Mouse (Mus musculus): ENCODE measurements at regions not wholly inside any gene's neighbourhood (a gene's known extent, or its start where the extent isn't known, plus 50 kb on each side); places are given as distances from the start of the nearest gene placed in this dataset.
"Not testable (repeated sequence)": the region's sequence is repeated elsewhere in the genome, so short reads cannot be mapped to it uniquely, and the experiment has no call there.

DNA sequence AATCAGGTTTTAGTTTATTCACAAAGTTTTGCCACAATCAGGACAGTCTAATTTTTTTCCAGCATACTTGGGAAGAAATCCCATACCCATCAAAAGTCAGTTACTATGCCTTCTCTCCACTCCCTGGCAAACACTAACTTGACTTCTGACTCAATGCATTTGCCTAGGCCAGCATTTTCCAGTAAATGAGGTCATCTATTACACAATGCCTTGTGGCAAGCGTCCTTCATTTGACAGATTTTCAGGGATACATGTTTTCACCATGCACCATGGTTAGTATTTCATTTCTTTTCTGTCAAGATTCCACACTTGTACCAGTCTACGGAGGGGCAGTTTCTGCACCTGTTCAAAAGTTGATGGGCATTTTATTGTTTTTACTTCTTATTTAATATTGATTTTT, 88.4 kb upstream of the Slc2a12 start:
- DNase-seq (ENCODE audit: low spot score in 2 of 2): not testable (repeated sequence)

DNA sequence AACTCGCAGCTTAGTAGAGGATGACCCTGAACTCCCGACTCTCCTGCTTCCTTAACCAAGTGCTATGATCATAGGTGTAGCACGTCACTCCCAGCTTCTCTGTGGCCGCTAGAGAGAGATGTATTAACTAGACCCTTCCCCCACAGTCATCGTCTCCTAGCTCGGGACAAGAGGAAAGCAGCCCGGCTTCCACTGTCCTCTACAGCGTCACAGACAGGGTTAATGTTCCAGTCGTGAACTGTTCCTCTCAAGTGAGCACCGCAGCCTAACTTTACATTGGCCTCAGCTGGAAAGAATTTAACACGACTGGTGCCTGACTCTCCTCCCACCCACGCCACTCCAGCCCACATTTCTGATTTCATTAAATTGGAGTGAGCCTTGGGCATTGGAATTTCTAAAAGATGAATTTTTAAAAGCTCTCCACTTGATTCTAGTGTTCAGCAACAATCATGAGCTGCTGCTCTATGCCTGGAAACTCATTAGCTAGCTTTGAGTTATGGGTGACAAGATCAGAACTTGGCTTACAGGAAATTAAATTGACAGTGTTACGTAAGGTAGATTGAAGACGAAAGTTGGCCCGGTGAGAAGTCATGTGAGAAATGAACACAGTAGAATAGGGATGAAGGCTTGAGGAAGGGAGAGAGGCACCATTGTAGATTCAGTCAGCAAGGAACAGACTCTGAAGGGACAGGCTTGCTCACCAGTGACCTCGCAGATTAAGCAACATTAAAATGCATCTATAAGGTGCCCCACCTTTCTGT, 75.4 kb upstream of the Slc2a12 start:
- DNase-seq (ENCODE audit: low spot score in 2 of 2): not testable (repeated sequence)

DNA sequence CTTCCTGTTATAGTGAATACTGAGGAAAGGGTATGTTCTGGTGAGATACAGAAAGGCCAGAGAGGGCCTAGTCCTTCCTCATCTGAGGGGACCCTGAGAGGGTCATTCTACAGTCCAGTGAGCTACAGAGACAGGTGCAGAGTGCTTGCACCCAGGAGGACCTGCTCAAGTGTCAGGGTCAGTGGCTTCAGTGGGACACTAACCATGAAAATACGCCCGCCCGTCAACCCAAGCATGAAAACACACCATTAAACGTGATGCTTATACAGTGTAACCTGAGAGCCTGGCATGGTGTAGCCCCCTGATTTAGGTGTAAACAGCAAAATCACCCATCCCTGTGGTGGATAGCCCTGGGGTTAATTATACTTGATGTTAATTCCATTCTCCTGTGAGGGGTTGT, 70.8 kb upstream of the Slc2a12 start:
- not testable (repeated sequence) for DNase-seq (ENCODE audit: low spot score in 2 of 2)

DNA sequence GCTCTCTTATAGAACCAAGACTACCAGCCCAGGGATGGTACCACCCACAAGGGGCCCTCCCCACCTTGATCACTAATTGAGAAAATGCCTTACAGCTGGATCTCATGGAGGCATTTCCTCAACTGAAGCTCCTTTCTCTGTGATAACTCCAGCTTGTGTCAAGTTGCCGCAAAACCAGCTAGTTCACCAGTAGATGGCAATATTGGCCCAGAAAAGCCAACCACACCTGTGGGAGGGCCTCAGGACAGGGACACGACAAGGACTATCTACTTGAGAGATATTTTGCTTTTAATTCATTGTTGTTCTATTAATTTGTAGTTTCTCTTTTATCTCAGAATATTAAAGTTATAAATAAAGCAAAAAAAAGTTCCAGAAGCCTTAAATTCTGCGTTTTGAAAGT, 65.4 kb upstream of the Slc2a12 start:
- peak in 1 of 2 experiments; percentile 47 for DNase-seq (ENCODE audit: low spot score in 2 of 2)

DNA sequence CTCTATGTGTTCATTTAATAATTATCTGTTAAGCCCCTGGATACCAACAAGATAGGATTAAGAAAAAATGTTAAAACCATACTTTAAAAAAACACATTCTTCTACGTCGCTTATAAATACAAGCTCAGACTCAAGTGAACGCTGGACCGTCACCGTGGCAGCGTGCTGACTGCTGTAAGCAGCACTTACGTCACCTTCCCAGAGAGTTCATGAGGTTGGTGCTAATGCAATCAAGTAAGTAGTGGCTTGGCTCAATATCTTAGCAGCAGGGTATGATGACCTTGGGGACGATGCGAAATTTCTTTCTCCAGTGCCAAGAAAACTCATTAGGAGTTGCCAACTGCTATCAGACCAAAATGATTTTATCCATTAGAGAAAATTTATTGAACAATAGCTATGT, 63.5 kb upstream of the Slc2a12 start:
- DNase-seq (ENCODE audit: low spot score in 2 of 2): not testable (repeated sequence)

DNA sequence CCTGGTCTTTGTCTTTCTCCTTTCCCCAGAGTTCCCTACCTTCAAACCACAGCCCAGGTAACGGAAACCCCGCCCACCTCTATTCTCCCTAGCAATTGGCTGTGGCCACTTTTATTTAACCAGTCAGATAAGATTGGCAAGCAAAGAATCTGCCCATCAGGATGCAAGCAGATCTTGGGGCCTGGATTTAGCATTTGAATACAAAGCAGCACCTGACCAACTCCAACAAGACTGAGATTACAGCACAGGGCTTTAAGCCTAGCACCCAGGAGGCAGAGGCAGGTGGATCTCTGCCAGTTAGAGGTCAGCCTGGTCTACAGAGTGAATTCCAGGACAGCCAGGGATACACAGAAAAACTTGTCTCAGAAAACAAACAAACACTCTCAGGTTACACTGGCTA, 61.5 kb upstream of the Slc2a12 start:
- DNase-seq (ENCODE audit: low spot score in 2 of 2): not testable (repeated sequence)

DNA sequence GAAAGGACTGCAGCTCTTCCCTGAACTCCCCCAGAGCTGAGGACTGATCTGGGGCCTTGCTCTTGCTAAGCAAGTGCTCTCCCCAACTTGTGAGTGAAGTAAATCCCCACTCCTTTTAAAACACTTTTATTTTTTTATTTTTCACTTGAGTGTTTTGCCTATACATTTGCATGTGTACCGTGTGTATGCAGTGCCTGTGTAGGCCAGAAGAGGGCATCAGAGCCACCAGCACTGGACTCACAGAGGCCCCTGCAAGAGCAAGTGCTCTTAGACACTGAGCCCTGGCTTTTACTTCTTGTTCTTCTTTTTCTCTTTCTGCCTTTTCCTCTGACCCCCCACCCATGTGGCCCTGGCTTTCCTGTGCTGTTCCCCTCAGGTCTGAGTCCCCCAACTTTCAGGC, 56.2 kb upstream of the Slc2a12 start:
- not testable (repeated sequence) for DNase-seq (ENCODE audit: low spot score in 2 of 2)

DNA sequence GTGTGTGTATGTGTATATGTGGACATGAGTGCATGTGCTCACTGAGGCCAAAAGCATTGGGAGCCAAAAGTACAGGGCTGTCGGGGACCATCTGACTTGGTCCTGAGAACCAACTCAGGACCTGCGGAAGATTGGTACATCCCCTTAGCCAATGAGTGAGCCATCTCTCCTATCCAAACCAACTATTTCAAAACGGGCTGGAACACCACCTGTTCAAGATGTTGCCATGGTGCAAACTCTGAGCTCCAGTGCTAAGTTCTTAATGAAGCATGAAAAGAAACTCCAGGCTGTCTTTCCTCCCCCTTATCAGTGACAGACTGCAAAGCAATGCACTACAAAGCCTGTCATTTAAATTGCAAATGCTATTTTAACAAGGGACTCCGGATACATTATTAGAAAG, 53.1 kb upstream of the Slc2a12 start:
- not testable (repeated sequence) for DNase-seq (ENCODE audit: low spot score in 2 of 2)

DNA sequence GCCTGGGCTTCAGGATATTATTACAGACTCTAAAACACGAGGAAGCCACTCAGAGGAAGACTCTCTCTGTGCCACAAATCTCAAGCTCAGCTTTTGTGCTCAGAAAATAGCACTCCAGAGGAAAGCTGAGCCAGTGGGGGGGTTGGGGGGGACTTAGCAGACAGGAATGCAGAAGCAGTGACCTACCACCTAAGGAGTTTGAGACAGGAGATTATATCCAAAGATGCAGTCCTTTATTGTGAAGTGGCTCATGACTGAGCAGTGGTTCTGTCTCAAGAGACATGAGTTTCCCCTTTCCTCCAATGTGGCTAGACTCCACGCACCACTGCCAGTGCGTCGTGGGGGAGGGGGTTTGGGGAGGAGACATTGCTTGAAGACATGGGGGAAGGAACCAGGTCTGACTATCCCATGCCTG, 52.6 kb upstream of the Slc2a12 start:
- DNase-seq (ENCODE audit: low spot score in 2 of 2): not testable (repeated sequence)

DNA sequence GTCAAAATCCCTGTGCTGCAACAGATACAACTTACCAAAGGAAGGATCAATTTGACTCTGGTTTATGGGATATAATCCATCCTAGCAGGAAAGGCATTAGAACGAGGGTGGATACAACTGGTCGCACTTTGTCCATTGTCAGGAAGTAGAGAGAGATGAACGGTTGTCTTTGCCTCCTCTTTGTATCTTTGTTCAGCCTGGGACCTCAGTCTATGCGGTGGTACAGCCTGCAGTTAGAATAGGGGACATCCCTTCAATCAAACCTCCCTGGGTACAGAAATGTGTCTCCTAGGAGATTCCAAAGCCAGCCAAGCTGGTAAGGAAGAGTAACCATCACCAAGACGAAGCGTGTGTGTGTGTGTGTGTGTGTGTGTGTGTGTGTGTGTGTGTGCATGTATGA, 52.1 kb upstream of the Slc2a12 start:
- not testable (repeated sequence) for DNase-seq (ENCODE audit: low spot score in 2 of 2)
